Mouse (Mus musculus) c-Kit-positive CD71-negative TER-119-negative erythroid progenitor cells, embryonic 14.5 days (primary cell): Measurements from ENCODE around the gene Olfr93.
"Not testable (repeated sequence)": the region's sequence is repeated elsewhere in the genome, so short reads cannot be mapped to it uniquely, and the experiment has no call there.

ENCODE experiments used
- DNase-seq: peaks from one replicate; pipeline ENCODE4 v3.0.0-alpha.2; 2013; ENCODE audit warnings: low read depth

The Olfr93 gene

GRCm38 (mm10) chr17:37161394-37161793, at the start of gene Olfr93:
Olfr93 (minus strand) TSS chr17:37161494.
- DNase-seq, result no peak

- DNase-seq, result no peak
Observed at GRCm38 (mm10) chr17:37203917-37204236, 42.6 kb upstream of the Olfr93 start.

GRCm38 (mm10) chr17:37203206-37203916, 42.1 kb upstream of the Olfr93 start:
- DNase-seq, result peak; percentile 58

- no peak for DNase-seq
Observed at GRCm38 (mm10) chr17:37200894-37201293, 39.6 kb upstream of the Olfr93 start, which contains the start of gene Olfr94. Olfr94 (minus strand) TSS chr17:37200994.

- no peak for DNase-seq
Observed at GRCm38 (mm10) chr17:37196845-37197724, 35.8 kb upstream of the Olfr93 start.

- DNase-seq, result no peak
Observed at GRCm38 (mm10) chr17:37194782-37195181, 33.5 kb upstream of the Olfr93 start.

- DNase-seq, result no peak
Observed at GRCm38 (mm10) chr17:37193656-37194055, 32.4 kb upstream of the Olfr93 start, which contains the start of gene Ubd. Ubd (plus strand) TSS chr17:37193892.

- DNase-seq, result no peak
Observed at GRCm38 (mm10) chr17:37193032-37193431, 31.7 kb upstream of the Olfr93 start.

GRCm38 (mm10) chr17:37190711-37191110, 29.4 kb upstream of the Olfr93 start:
- DNase-seq, result no peak

GRCm38 (mm10) chr17:37185474-37185873, 24.2 kb upstream of the Olfr93 start:
- no peak for DNase-seq

GRCm38 (mm10) chr17:37131366-37131765, 29.9 kb downstream of the Olfr93 start:
- DNase-seq, result not testable (repeated sequence)

- DNase-seq, result no peak
Observed at GRCm38 (mm10) chr17:37119988-37120387, 41.3 kb downstream of the Olfr93 start, which contains the start of gene Olfr92. Olfr92 (minus strand) TSS chr17:37120088.

GRCm38 (mm10) chr17:37098178-37098577, 63.1 kb downstream of the Olfr93 start, which contains the start of gene Olfr91:
Olfr91 (minus strand) TSS chr17:37098278.
- no peak for DNase-seq

GRCm38 (mm10) chr17:37093289-37093688, 68.0 kb downstream of the Olfr93 start:
- DNase-seq, result no peak

GRCm38 (mm10) chr17:37092198-37092597, 69.1 kb downstream of the Olfr93 start:
- DNase-seq, result no peak
